Mouse (Mus musculus) embryonic fibroblast, embryonic 13.5 days (primary cell): Measurements from ENCODE around the gene Ppp3ca.

ENCODE experiments used
- CTCF ChIP-seq: IDR thresholded peaks from 2 replicates; pipeline ENCODE4 v1.5.1; 2011; ENCODE audit warnings: mild to moderate bottlenecking, control low read depth, low read length, moderate library complexity, borderline replicate concordance; ENCODE audit not compliant: insufficient read depth
- POLR2A ChIP-seq: IDR thresholded peaks from 2 replicates; pipeline ENCODE4 v1.6.1; 2011; ENCODE audit warnings: low read depth, mild to moderate bottlenecking, control low read depth, low read length, moderate library complexity

DNA sequence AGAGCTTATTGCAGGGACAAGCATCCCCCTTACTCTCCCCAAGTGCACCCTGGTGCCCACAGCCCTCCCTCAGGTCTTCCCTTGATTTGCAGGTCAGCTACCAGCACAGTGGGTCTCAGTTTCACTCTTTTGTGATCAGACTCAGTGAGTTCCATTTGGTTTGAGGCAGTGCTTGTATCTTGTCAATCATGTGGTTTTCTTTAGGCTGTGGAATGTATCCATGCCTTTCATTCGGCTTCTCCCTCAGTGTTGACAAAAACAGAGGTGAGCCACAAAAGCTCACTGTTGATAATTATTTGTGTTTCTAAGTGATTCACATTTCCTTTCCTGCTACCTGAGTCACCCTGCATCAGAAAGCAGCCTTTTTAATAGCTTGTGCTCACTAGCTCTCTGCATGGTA is 66.1 kb downstream of the Ppp3ca start:
- TF ChIP-seq CTCF: no peak
- no peak for TF ChIP-seq POLR2A
